In genomic region chr6:17321976-17322375, GRCm38 (mm10) we compare ENCODE assay signal across 28 mouse cellular contexts. TPM values are rescaled to one million over a fixed set of nuclear protein-coding genes. Genes with fewer than 3 reads are reported as not detected.
"Had no signal": no experiment of that assay in that cellular context is flagged by ENCODE, and none has a peak within 500 bp of the region (broad histone marks: within the 10 kb centered on the region; RNA-seq: fewer than 3 reads in every experiment).

No protein-coding gene starts in this region.

- H3K36me3 ChIP-seq: kidney, embryonic 15.5 days; limb, embryonic 13.5 days; midbrain, embryonic 10.5 days; midbrain, embryonic 13.5 days; neural tube, embryonic 13.5 days had no signal

- H3K4me2 ChIP-seq: kidney, embryonic 15.5 days; limb, embryonic 13.5 days; lung, embryonic 14.5 days; midbrain, embryonic 13.5 days; neural tube, embryonic 13.5 days had no signal

- H3K4me1 ChIP-seq: megakaryocyte, embryonic 14.5 days; neural tube, embryonic 13.5 days had no signal

- H3K27ac ChIP-seq: kidney, embryonic 15.5 days; left cerebral cortex, adult 2 months; limb, embryonic 13.5 days; liver, embryonic 14.5 days; macrophage; midbrain, embryonic 10.5 days; midbrain, embryonic 13.5 days; neural tube, embryonic 13.5 days; stomach, postnatal 0 days had no signal

- H3K4me3 ChIP-seq: kidney, embryonic 15.5 days; left cerebral cortex, adult 2 months; limb, embryonic 13.5 days; megakaryocyte, embryonic 14.5 days; midbrain, embryonic 10.5 days; midbrain, embryonic 13.5 days; myocyte; neural tube, embryonic 13.5 days had no signal

- DNase-seq: kidney, adult 8-10 months; kidney, postnatal 10 days; kidney, postnatal 36 days; layer of hippocampus, postnatal 36 days; left cerebral cortex, postnatal 4 days; liver, postnatal 0 days; lung, embryonic 14.5 days; right cerebral cortex, adult 18-20 months; right cerebral cortex, postnatal 14 days; right cerebral cortex, postnatal 4 days; thymus, adult 2 months; thymus, postnatal 14 days; thymus, postnatal 4 days had no signal

- H3K9me3 ChIP-seq: kidney, embryonic 15.5 days; limb, embryonic 13.5 days; megakaryocyte, embryonic 14.5 days; midbrain, embryonic 10.5 days; midbrain, embryonic 13.5 days; neural tube, embryonic 13.5 days had no signal

- ATAC-seq: liver, postnatal 0 days; lung, postnatal 0 days; midbrain, embryonic 13.5 days; midbrain, embryonic 16.5 days had no signal

- H3K27me3 ChIP-seq: kidney, embryonic 15.5 days; limb, embryonic 13.5 days; megakaryocyte, embryonic 14.5 days; midbrain, embryonic 13.5 days; neural tube, embryonic 13.5 days had no signal

- H3K9ac ChIP-seq: kidney, embryonic 15.5 days; limb, embryonic 13.5 days; liver, embryonic 14.5 days; liver, postnatal 0 days; lung, embryonic 14.5 days; midbrain, embryonic 13.5 days; neural tube, embryonic 13.5 days had no signal

RNA-seq across cellular contexts. Expression of gene Cav1, which starts 15.8 kb away (rescaled TPM):
- total RNA-seq: monocyte, adult 5-6 weeks; neutrophil, adult 5-6 weeks had no signal
